Mouse (Mus musculus): ENCODE data around the gene Shmt2.

Gene Shmt2

DNA sequence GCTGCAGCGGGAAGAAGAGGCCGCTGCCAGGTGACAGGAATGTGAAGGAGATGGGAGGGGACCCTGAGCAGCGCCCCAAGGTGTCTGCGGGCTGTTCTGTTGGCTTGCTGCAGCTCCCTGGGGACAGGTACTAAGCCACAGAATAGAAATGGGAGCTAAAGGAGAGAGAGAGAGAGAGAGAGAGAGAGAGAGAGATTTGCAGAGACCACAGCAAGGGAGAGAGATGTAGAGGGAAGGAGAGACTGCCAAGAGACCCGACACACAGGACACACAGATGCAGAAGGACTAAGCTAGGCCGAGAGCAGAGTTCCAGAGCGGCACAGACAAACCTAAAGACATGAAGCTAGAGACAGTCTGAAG is 10.0 kb downstream of the Shmt2 start:
- in situ Hi-C loops (cut with MboI): no loop called here

DNA sequence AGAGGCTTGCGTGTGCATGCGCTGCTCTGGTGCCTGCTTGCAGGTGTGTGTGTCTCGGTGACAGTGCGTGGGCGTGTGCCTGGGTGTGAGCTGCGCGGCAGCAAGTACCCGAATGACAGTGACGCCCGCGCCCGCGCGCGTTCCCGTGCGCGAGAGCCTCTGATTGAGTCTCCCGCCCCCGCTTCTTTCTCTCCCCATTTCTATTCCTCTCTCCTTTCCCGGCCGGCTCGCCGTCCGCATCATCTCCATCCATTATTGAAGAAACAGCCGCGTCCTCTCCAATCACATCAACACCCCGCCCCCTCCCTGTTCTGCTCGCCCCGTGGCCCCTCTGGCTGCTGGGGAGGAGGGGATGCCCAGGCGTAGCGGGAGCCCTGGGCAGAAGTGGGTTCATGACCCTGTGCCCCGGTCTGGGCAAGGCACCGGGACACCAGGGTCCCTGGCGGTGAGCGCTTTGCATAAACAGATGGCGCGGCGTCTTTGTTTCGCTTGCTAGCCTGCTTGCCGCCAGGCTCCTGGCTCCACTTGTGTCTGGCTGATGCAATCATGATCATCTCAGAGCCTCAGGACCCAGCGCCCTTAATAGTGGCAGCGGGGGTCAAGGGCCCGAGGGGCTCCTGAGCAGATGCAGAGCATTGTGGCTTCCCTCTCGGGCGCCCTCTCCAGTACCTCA is 10.5 kb downstream of the Shmt2 start:
- in situ Hi-C loops (cut with MboI): no loop called here

DNA sequence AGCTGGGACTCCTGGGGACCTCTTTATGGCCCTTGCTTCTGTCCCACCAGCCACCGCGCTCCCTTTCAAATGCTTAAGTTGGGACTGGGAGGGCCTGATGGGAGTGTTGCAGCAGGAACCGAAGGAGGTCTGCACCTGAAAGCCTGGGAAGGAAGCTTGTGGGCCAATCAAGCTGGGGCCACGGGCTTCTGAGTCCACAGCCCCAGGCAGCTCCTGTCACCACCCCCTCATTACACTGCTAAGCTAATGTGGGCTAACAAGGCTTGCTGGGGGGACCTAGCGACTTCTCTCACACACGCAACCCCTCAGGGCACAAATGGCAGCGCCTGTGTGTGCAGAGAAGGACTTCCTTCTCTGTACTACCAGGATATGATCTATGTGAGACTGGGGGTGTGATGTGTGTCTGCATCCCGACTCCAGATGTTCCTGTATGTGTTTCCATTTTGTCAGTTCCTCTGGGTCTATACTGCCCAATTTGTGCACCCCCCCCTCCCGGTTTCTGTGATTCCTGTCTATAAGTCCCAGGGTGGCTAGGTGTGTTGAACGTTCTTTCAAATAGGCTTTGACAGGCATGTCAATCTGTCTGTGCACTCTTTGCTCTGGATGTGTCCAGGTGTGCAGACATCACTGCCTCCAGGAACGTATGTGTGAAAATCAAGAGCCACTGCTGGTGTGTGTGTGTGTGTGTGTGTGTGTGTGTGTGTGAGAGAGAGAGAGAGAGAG is 11.2 kb downstream of the Shmt2 start:
- in situ Hi-C loops (cut with MboI): no loop called here

DNA sequence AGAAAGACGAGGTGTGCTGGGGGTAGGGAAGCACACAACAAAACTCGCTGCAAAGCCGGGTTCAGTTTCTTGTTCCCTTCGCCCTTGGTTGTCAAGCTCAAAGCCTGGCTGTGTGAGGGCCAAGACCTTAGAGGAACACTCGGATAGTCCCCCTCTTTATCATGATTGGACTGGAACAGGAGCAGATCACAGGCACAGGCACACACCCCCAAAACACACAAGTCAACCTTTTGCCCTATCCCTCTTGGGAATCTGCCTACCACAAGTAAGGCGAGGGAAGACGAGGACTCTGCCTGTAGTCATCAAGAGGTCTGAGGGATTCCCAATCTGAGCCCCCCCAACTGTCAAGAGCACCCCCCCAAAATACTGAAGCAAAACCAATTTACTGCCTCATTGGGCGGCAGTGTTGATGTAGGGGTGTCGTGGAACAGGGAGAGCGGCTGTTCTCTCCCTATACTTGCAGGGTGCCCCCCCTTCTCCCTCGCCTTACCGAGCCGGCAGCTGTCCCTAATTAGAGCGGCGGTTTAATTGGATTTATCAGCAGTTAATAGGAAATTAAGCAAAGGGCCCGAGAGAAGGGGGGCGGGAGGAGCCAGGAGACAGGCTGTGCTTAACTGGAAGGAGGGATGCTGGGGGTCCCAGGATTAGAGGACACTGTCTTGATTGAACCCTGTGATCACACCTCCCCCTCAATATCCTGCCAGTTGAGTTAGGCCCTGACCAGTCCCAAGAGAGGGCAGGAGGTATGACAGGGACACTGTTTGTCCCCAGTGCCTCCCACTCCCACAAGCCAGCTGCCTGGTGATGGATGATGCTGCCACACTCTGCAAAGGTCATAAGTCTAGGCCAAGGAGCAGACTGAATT is 12.2 kb downstream of the Shmt2 start:
- in situ Hi-C loops (cut with MboI): loop anchor here (5.0 kb wide), 1 partner anchor 32 kb away; no protein-coding TSS in a partner anchor

DNA sequence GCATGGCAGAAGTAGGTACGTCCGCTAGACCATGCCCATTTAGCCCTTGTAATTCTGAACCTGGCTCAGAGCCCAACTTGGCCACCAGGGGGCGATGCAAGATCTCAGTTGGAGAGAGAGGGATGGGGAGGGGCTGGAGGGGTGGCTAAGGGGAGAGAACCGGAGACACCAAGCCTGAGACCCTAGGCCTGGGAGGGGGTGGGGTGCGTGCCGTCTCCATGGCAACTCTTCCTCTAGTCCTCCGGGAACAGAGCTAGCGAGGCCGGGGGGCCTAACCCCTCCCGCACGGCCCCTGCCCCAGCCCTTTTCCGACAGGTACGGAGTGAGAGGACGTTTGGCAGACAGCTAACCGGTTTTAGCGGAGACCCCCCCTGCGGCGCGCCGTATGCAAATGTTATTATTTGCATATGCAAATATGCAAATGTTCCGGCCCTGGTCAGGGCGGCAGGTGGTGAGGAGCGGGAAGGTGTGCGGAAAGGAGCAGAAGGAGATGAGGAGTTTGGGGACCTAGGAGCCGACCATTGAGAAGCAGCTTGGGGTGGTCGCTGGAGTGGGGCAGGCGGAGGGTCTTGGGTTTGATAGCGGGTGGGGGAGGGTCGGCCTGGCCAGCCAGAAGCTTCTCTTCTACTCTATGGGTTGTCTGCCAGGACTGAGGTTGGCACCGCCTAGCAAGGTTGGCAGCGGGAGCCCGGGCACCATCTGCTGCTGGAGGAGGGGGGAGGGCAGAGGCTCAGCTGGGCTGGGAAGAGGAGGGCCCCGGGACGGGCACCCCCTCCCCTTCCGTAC is 13.0 kb downstream of the Shmt2 start:
- in situ Hi-C loops (cut with MboI): loop anchor here (5.0 kb wide), 1 partner anchor 33 kb away; no protein-coding TSS in a partner anchor

DNA sequence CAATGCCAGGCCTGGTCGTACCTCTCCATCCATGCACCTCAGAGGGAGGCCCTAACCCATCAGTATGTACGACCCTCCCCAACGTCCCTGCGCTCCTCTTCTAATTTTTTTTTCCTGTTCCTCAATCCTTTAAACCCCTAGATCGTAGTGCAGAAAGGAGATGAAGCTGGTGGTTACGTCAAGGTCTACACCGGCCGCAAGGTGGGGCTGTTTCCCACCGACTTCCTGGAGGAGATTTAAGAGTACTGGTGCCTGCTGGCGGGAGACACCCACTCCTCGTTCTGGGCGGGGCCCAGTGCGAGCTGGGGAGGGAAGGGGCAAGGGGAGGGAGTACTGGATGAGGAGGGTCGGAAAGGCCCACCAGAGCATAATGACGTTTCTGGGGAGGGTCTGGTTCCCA is 14.0 kb downstream of the Shmt2 start:
- in situ Hi-C loops (cut with MboI): loop anchor here (5.0 kb wide), 1 partner anchor 34 kb away; no protein-coding TSS in a partner anchor

DNA sequence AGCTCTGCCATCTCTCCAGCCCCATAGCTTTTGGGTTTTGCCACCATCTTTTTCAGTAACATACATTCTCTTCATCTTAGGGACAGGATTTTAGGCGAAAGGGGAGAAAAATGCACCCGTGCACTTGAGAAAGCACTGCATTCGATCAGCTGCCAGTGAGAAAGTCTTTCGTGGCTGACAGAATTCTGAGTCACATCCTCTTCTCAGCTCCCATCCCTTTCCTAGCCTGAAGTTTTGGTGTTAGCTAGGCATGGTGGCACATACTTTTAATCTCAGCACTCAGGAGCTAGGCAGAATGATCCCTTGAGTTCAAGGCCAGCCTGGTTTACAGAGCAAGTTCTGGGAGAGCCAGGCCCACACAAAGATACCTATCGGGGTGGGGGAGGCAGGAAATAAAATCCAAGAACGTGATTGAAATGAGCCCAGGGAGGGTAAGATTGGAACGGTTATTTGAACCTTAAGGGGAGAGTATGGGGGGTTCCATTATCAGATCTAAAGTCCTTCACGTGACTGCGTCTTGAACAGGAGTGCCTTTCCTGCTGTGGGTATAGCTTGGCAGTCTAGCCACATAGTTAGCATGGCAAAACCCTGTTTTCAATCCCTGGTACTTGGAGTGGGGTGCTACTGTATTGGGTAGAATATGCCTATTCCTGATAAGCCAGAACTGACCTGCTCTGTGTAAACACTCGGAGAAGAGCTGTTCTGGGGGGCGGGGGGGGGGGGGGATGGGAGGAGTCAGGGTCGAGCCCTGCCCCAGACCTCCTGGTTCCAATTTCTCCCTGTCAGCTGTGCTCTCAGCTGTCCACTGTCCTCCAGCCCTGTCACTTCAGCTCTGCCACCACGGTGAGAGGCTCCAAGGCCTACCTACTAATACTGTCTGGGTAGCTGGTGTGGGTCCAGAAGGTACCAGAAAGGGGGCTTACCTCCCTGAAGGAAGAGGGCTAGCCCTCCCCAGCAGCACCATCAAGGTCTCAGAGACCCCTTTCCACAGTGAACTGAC is 21.1 kb downstream of the Shmt2 start, which contains the start of gene Stac3:
Gene Stac3 (plus strand): TSS at position 793 of the 1,000 bp plus-strand sequence.
- in situ Hi-C loops (cut with MboI): no loop called here

DNA sequence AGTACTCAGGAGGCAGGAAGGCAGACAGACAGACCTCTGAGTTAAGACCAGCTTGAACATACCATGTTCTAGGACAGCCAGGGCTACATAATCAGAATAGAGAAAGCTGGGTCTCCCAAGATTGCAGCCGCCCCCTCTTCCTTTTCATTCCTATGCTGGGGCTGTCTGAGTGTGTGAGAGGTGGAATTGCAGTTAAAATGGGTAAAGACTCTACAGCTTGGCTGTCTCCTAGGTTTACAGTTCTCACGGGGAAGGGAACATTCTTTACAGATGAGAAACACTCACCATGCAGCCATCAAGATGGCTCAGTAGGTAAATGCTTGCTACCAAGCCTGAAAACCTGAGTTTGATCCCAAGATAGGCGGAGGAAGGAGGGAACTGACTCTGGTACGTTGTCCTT is 22.2 kb downstream of the Shmt2 start:
- in situ Hi-C loops (cut with MboI): no loop called here

DNA sequence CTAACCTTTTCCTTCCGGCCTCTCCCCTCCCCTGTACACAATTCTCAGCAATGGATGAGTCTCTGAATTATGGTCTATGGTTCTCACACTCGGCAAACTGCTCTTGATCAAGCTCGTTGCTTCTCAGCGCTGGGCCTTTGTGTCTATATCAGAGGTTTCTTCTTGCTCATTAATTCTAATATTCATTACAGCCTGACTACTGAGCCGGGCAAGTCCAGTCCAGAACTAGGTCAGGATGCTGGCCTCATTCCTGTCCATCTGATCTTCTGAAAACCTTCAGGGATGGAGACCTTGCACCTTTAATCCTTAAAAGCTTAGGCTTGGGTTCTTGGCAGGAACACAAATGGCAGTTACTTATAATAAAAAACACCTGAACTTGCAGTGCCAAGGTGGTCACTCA is 22.7 kb downstream of the Shmt2 start:
- in situ Hi-C loops (cut with MboI): no loop called here

DNA sequence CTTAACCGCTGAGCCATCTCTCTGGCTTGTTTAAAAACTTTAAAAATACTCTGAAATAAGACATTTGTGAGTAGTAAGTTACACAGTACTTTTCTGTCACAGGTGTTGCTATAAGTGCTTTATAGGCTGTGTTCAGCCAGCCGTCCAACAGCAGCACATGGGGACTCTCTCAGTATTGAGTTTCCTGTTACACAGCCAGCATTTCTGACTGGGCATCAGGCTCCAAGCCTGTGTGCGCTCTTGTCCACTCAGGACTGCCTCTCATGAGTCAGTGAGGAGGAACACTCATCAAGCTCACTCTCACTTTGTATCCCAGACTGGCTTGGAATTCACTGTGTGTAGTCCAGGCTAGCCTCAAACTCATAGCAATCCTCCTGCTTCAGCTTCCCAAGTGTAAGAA is 26.1 kb downstream of the Shmt2 start:
- in situ Hi-C loops (cut with MboI): no loop called here

DNA sequence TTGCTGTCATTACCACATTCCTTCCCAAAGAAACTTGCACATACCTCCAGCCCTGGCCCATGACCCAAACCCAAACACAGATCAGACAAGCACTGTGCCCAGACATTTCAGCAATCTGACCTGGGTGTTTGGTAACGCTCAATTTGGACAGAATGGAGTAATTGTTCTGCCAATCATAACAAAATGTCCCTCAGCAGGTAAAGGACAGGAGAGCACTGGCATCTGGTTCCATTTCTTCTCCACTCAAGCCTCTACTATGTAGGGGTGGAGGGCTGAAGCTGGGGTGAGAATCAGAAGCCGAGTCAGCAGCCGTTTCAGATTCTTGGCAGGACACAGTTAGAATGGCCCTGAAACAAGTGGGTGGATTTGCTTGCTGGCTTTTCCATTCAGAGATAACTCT is 30.1 kb downstream of the Shmt2 start:
- in situ Hi-C loops (cut with MboI): no loop called here

DNA sequence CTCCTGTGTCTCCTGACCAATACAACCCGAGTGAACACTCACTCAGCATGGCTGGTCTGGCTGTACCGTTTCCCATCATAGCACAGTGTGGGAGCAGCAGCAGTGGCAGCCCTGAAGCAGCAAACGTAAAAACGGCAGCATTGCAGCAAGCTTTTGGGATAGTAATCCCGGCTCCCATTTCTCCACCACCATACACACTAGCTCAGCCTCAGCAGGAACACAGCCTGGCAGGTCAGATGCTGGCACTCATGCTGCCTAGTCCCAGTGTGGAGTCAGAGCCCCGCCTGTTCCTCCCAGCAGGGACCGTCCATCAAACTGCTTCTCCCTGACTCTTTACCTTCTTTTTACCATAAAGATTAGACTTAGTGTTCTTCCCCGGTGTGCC is 31.1 kb downstream of the Shmt2 start:
- in situ Hi-C loops (cut with MboI): no loop called here

DNA sequence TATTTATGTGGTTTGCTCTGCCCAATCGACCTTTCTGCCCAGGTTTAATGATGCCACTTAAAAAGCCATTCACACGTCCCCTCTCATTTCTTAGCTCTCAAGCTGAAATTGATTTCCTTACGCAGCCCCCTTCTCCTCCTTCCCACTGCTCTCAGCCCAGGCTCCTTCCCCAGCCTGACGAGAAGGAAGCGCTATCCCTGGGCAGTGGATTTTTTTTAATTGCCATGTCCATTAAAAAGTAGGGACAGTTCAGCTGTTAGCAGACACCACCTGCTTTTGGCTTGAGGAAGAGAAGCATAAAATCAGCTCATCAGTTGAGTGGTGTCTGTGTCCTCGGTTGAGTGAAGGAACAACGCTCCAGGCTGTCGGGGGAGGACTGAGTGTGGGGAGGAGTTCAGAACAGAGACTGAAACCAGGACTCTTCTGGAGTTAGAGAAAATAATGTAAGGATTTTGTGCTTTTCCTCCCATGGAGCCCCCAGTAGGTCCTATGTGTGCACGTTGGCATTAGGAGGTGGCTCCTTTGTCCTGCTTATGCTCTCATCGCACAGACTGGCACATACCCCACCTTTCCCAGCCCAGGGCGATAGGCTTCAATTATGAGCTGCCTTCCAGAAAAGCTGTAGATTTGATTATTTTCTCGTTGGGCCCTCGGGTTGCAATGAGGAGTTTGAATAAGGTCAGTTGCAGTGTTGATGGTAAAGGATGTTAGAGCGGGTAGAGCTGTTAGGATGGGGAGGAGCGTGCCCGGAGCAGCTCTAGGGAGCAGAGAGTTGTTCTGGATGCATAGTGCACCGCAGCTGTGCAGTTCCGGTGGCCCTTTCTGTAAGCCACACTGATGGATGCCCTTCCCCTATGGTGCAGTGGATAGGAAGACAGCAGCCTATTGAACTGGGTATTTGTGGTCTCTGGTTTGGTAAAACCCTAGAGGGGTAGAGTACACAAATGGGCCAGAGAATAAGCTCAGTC is 31.8 kb downstream of the Shmt2 start:
- in situ Hi-C loops (cut with MboI): no loop called here

DNA sequence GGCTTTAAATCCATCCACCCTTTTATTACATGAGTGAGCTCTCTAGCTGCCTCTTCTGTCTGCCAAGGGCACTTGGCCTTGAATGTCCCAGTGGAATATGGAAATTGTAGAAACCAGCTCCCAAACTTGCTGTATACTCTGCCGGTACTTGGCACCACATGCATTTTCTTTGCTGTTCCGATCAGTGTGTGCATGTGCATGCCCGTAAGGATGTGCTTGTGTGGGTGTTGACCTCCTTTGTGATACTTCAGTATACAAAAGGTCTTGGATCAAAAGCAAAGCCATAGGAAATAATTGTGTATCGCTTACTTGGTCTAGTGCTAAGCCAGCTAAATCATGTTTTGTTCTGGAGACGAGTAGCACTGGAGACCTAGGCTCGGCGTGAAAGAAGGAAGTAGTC is 33.4 kb downstream of the Shmt2 start:
- in situ Hi-C loops (cut with MboI): no loop called here

DNA sequence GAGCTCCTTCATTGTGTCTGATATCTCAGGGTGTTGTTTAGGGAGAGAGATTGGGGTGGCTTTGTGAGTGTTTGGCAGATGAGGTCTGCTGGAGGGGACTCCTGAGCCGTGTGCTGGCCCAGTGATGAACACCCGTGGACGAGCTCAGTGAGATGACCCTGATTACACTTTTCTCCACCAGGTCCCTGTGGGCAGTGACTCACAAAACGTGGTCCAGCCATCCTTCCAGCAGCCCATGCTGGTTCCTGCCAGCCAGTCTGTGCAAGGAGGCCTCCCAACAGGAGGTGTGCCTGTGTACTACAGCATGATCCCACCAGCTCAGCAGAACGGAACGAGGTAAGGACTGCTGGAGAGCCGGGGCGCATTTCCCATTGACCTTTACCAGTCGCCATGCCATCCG is 37.0 kb downstream of the Shmt2 start:
- in situ Hi-C loops (cut with MboI): no loop called here

DNA sequence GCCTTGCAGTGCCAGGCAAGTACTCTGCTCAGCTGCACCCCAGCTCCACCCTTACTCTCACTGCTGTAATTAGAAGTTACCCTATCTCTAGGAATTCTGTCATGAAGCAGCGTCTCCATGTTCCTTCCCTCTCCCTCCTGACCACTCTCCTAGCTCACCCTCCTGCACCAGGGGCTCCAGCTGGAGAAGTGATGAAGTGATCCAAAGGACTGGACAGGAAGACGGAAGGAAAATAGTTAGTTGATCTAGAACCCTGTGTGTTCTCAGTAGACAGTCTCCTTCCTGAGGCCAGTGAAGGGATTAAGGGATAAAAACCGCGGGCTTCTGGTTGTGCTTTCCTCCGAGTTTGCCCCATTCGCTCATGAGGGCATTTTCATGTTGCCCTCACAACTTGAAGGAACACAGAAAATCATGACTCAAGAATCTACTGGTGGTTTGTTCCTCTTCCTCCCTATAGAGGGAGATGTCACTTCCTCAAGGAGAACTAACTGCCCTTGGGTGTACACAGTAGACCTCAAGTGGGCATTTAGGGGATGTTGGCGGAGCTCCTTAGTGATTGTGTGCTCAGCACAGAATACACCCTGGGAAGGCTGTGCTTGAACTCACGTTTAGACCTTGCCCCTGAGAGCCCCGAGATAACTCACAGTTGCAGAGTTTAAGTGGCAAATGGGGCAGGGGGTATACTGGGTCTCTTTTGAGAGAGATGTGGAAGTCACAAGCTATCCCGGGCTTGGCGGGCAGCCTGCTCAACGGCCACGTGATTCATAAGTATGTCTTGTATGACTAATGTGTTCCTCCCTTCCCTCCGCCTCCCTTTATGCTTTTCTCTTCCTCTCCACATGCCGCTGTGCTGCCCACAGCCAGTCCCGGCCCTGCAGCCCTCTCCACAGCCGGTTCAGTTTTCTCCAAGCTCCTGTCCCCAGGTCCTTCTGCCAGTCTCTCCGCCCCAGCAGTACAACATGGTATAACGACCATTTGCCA is 41.1 kb downstream of the Shmt2 start:
- in situ Hi-C loops (cut with MboI): no loop called here

DNA sequence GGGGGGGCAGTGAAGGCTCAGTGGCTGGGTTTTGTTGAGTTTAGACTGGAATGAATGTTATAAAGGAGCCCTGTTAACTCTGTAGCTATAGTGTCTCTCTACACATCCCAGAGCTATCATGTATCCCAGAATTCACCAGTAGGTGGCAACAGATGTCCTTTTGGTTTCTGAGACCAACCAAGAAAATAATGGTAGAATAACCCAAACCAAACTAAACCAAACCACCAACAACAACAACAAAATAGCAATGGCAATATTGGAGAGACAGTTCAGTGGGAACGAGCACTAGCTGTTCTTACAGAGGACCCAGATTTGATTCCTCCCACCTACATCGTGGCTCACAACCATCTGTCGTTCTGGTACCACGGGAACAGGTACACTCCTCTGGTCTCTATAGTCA is 43.1 kb downstream of the Shmt2 start:
- in situ Hi-C loops (cut with MboI): no loop called here

DNA sequence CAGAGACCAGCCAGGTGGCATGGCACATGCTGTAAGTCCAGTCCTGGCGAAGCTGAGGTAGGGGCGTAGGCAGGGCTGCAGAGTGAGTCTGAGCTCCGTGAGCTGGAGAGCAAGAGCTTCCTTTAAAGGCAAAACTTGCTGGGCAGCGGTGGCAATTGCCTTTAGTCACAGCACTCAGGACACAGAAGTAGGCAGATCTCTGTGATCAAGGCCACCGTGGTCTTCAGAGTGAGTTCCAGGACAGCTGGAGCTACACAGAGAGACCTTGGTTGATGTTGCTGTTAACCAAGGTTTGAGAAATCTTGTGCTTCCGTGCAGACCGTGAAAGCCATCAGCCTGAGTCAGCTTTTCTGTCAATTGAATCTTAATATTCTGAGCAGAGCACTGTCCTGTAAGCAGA is 44.9 kb downstream of the Shmt2 start:
- in situ Hi-C loops (cut with MboI): no loop called here
